Mouse (Mus musculus) G1E-ER4 (cell line): ENCODE results near the gene Ttll1. TPM values are rescaled to one million over a fixed set of nuclear protein-coding genes. Genes with fewer than 3 reads are reported as not detected.

Source experiments
- GATA1 ChIP-seq: IDR thresholded peaks from one replicate; pipeline ENCODE4 v1.8.0; 2012; ENCODE audit warnings: low read length, inconsistent platforms
- polyA plus RNA-seq: library from polyadenylated mRNA; stranded (reverse); fragments of >175 nt; gene quantifications from 2 replicates; pipeline ENCODE4 v1.2.3, GENCODE M21; 2012

The Ttll1 gene
- polyA plus RNA-seq, 1 experiment, result 2.3 TPM

DNA sequence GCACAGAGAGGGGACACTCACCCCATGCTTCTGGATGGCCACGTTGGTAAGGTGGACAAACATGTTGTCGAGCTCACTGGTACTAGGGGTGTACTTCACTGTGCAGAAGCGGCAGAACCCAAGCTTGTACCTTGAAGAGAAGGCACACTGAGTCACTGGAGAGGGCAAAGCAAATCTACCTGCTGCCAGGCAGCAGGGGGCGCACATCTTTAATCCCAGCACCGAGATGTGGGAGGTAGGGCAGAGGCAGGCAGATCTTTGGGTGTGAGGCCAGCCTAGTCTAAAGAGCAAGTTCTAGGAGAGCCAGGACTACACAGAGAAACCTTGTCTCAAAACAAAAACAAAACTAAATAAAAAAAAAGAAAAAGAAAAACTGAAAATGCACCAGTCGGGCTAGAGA lies 13.4 kb downstream of the Ttll1 start:
- TF ChIP-seq GATA1, result no peak

DNA sequence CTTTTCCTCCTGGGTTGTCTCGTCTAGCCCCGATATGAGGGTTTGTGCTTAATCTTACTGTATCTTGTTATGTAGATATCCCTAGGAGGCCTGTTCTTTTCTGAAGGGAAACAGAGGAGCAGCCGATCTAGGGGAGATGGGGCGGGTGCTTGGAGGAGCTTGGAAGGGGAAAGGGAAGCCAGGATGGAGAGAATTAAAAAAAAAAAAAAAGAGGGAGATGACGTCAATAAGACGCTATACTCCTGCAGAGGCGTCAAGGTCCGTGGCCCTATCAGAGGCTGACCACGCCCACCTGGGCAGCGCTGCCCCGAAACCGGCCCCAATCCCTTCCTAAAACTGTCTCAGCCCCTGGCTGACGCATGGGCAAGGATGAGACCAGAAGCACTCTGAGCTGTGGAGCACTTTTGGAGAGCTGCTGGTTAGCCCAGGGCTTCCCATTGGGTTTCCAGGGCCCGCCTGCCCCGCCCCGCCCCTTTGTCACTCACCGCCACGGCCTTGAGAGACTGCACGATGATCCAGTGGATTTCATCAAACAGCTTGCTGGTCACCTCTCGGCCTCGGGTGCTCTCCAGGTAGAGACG lies 14.8 kb downstream of the Ttll1 start:
- no peak for TF ChIP-seq GATA1

DNA sequence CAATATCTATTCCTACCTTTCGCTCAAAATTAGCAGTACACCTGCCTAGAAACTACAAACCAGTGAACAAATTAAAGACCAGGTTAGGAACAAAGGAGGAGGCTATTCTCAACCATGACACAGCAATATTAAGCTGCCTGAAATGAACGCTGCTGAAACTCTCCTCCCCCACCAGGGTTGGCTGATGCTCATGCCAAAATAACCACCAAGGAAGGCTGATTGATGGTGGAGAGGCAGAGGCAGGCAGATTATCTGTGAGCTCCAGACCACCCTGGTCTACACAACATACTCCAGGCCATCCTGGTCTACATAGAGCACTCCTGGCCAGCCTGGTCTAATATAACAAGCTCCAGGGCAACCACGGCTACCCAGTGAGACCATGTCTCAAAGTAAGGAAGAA lies 15.5 kb downstream of the Ttll1 start:
- TF ChIP-seq GATA1, result no peak

DNA sequence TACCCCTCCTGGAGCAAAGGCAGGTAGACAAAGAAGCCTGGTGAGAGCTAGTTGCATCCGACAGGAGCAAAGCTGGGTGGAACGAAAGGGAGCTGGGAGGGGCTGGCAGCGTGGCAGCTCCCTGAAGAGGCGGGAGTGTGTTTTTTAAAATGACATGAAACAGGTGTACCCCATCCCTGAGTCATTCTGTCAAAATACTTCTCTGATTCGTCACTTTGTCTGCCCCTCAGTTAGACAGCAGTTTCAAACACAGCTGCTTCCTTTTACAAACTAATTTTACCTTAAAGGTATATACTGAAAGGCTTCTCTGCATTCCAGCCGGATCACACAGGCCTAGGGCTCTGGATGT lies 16.1 kb downstream of the Ttll1 start:
- no peak for TF ChIP-seq GATA1

DNA sequence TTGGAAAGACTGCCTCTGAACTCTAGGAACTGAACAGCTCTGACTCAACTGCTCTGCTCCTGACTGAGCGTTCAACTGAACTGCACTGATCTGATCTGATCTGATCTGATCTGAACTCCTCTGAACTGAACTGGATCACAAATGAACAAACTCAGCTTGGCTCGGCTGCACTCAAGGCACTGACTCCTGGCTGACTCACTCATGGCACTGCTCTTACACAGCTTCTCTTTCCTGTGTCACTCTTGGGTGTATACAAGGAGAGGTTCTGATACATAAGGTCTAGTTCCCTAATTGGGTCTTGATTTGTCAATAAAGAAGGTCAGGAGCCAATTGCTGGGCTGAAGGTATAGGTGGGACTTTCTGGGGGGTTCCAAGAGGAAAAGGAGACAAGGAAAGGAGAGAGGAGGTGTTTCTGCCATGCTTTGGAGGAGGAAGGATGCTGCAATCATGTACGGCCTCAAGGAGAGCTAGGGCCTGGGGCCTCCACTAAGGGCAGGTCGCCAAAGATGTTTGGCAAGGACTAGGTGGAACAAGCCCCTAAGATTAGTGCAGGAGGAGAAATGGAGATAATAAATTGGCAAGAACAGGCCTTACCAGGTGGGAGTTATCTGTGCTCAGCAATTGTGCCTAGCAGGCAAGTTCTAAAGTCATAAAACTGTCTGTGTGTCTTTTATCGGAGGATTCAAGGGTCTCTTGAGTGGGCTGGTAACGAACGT lies 16.7 kb downstream of the Ttll1 start:
- TF ChIP-seq GATA1, result no peak

DNA sequence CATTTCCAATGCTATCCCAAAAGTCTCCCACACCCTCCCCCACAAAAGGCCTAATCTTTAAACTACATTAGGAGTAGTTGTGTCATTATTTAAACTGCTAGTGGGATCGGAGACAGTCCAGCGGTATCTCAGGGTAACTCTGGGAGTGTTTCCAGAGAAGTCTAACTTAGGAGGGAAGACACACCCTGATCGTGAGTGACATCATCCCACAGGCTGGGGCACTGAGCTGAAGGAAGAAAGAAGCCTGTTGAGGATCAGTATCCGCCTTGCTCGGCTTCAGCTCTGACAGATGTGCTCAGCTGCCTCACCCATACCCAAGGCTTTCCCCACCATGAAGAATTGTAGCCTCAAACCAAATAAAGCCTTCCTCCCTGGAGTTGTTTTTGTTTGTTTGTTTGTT lies 18.8 kb downstream of the Ttll1 start:
- TF ChIP-seq GATA1, result no peak

DNA sequence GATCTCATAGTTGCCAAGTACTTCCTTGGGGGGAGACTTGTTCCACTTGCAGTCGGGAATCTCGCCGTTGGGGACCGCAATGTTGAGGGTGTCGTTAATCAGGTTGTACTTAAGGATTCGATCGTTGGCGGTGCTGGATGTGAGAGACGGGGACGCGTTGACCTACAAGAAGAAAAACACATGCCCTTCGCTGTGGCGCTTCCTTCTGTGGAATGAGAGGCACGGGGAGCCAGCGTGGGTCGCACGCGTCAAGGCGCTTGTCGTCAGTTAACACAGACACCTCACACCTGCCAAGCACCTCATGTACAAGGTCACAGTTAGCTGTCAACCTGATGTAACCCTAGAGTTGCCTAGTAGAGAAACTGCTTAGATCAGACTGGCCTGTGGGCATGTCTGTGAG lies 21.2 kb downstream of the Ttll1 start:
- TF ChIP-seq GATA1, result no peak

DNA sequence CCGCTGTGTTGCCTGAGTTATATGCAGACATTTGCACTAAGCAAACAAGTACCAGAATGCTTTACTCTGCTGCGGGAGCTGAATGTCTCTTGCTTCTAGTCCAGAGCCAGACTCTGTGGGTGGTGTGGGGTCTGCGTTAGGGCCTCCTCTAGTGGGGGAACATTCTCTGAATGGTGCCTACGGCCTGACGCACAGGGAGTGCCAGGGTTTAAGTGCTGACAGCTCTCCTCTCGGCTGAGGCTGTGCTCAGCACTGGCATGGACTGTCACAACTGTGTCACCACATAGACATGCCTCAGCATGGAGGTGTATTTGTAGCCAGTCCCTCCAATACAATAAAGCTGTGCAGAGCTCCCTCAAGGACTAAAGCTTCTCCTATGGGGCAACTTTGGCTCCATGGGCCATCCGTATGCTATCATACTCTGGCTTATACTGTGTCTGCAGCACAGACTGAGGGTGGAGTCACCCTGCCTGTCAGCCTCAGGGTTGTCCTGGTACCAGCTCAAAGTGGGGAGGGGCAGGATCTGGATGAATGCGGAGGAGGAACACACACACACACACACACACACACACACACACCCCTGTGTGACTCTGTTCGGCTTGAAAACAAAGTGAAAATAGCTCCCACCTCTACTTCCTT lies 23.1 kb downstream of the Ttll1 start:
- no peak for TF ChIP-seq GATA1

DNA sequence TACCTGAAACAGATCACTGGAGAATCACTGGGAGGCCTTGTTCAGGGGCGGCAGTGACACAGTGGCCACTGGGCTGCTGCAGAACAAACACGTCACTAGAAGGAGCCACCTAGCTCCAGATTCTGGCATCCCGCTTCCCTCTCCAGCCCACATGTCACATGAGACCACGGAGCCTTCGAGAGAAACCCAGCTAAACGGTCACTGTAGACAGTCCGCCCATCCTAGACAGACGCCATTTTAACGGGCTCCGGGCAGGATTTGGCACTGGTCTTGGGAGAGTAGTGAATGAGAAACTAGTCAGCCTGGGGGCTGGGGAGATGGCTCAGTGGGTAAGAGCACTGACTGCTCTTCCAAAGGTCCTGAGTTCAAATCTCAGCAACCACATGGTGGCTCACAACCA lies 26.4 kb downstream of the Ttll1 start:
- no peak for TF ChIP-seq GATA1

DNA sequence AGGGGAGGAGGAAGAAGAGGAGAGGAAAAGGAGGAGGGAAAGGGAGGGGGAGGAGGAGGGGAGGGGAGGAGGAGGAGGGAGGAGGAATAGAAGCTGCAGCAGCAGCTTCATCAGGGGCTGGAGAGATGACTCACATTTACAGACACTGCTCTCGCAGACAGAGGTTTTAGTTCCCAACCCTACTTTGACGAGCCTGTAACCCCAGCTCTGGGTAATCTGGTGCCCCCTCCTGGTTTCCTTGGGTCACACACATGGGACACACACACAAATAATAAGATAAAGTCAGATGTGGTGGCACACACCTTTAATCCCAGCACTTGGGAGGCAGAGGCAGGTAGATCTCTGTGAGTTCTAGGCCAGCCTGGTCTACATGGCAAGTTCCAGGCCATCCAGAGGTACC lies 27.2 kb downstream of the Ttll1 start:
- TF ChIP-seq GATA1, result no peak

DNA sequence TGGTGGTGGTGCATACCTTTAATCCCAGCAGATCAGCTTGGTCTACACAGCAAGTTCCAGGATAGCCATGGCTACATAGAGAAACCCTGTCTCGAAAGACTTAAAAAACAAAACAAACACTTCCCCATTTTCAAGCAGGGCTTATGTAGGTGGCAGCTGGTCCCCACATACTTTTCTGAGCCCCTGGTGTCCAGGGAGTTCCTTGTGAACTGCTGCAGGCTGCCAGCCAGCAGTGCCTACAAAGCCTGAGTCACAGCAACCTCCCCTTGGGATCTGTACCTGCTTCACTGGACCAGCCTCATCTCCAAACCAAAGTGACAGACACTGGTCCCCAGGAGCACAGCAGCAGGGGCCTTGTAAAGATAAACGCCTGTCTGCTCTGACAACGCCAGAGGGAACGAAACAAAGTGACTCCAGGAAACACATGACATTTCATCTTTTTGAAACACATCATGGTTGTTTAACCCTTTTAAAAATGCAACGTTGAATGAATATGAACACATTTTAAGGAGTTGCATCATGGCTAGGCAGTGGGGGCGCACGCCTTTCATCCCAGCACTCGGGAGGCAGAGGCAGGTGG lies 28.0 kb downstream of the Ttll1 start:
- no peak for TF ChIP-seq GATA1

DNA sequence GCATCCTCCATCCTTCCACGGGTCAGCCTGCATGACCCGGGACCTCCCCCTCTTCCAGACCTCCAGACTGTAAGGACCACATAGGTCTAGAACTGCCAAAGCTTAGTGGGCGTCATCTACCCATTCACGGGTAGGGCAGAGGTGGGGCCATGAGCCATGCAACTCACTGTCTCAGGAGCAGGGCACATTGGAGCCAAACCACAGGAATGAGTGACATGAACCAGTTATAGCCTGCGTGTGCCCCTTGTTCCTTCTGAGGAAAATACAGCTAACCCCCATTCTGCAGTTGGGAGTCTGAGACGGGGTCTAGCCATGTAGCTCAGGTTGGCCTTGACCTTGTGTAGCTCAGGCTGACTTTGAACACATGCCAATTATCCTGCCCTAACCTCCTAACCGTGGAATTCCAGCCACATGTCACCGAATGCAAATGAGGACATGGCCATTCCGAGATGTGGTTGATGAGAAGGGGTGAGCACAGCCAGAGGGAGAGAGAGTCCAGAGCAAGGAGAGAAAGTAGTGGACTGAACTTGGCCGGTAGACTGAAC lies 29.4 kb downstream of the Ttll1 start:
- no peak for TF ChIP-seq GATA1

DNA sequence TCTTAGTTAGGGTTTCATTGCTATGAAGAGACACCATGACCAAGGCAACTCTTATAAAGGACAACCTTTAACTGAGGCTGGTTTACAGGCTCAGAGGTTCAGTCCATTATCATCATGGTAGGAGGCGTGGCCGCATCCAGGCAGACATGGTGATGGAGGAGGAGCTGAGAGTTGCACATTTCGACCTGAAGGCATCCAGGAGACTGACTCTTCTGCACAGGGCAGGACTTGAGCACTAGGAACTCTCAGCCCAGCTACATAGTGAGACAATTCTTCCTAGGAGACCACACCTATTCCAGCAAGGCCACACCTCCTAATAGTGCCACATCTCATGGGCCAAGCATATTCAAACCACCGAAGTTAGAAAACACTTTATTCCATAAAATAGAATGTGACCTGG lies 30.9 kb downstream of the Ttll1 start:
- no peak for TF ChIP-seq GATA1

DNA sequence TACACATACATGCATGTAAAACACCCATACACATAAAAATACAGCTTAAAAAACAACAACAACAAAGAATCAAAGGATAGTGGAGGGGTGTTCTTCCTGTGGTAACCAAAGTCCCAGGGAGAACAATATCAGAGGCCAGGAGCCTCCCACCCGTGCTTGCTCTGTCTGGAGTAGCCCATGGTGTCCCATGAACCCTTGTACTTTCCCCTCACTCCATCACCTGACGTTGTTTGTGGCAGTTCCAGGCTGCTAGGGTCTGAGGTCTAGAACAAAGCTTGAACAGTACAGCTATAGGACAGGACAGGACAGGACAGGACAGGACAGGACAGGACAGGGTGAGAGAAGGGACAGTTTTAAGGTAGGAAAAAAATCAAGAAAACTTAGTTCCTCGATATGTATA lies 32.6 kb downstream of the Ttll1 start:
- no peak for TF ChIP-seq GATA1

DNA sequence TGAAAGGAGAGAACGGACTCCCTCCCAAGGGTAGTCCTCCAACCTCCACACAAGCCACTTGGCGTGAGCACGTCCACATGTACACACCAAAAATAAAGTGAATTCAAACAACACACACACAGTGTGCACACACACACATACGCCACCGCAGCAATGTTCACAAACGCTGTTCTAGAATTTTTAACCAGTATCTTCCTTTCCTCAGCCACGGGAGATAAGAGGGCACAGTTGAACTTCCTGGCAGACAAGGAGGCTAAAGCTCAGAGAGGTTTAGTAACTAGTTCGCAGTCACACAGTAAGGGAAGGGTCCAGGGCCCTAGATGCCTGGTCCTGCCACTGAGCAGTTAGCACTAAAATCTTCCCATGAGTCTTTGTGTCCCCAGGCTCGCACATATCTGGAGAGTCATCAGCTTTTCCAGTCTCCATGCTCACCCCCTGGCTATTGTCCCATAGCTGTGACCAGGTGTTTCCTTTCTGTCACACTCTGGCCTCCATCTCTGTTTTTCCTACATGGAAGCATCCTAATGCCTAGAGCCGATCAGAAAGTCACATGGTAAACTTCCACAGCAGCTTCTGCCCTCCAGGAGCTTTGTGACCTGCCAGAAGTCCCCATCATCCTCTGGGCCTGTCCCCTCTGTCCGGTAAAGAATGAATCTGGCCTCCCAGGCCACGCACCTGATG lies 34.0 kb downstream of the Ttll1 start:
- no peak for TF ChIP-seq GATA1

DNA sequence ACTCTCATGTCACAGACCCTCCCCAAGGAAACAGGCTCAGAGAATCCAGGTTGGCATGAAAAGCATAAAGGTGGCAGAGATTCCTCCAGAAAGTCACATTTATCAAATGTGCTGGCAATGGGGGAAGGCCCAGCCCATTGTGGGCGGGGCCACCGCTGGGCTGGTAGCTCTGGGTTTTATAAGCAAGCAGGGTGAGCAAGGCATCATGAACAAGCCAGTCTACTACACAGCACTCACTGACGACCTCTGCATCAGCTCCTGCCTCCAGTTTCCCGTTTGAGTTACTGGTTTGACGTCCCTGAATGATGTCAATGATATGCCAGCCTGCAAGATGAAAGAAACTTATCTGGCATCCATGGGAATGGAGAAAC lies 36.2 kb downstream of the Ttll1 start:
- no peak for TF ChIP-seq GATA1
